Mouse (Mus musculus) heart, postnatal 25 days (tissue): ENCODE results near the gene Hsf2. TPM values are rescaled to one million over a fixed set of nuclear protein-coding genes. Genes with fewer than 3 reads are reported as not detected.
"Not testable (repeated sequence)": the region's sequence is repeated elsewhere in the genome, so short reads cannot be mapped to it uniquely, and the experiment has no call there.

Experiments used
- DNase-seq: peaks from one replicate; pipeline ENCODE4 v3.0.0; 2022; ENCODE audit warnings: low spot score
- intact Hi-C: fragments of 180-260 bp; cut with DNase I; formaldehyde crosslinking; loops from one replicate; pipeline ENCODE4 v1.15.1; 2025
- total RNA-seq, 2 experiments: library from RNA; stranded (reverse); gene quantifications; 2 replicates each; pipeline ENCODE4 v1.2.3; 2021

Gene Hsf2
- total RNA-seq, 2 experiments from 2014 or later = 14.1 to 15.9 TPM

- intact Hi-C loops = no loop called here
- DNase-seq = no peak
Measured at GRCm38 (mm10) chr10:57526469-57526868, 40.3 kb downstream of the Hsf2 start.

GRCm38 (mm10) chr10:57531076-57531475, 44.9 kb downstream of the Hsf2 start:
- DNase-seq = no peak
- intact Hi-C loops = no loop called here

GRCm38 (mm10) chr10:57531616-57532217, 45.5 kb downstream of the Hsf2 start:
- intact Hi-C loops = loop anchor here (2.0 kb wide), 1 partner anchor 45 kb away; the partner anchor contains the start of gene Hsf2
- DNase-seq = no peak

GRCm38 (mm10) chr10:57532218-57533101, 46.3 kb downstream of the Hsf2 start, which contains the start of gene Serinc1:
TSS of gene Serinc1 (minus strand) at chr10:57532530.
- intact Hi-C loops = loop anchor here (2.0 kb wide), 1 partner anchor 46 kb away; the partner anchor contains the start of gene Hsf2
- peak; percentile 88 for DNase-seq

GRCm38 (mm10) chr10:57543890-57544289, 57.7 kb downstream of the Hsf2 start:
- intact Hi-C loops, DNase-seq: not testable (repeated sequence)

- intact Hi-C loops = no loop called here
- DNase-seq = no peak
Measured at GRCm38 (mm10) chr10:57549631-57550030, 63.4 kb downstream of the Hsf2 start.

- intact Hi-C loops = no loop called here
- no peak for DNase-seq
Measured at GRCm38 (mm10) chr10:57553719-57554118, 67.5 kb downstream of the Hsf2 start.

- intact Hi-C loops = no loop called here
- DNase-seq = no peak
Measured at GRCm38 (mm10) chr10:57557597-57557996, 71.4 kb downstream of the Hsf2 start.

Other genes starting within 250 kb of the Hsf2 start
- gene Serinc1, start 46.1 kb downstream of the Hsf2 start, total RNA-seq = 100 to 1,000 TPM; 237 to 296 TPM
- gene Pkib, start 145.6 kb downstream of the Hsf2 start, total RNA-seq = under 1 TPM; 0.55 to 0.56 TPM